11 mouse cellular contexts compared by ENCODE assay signal in genomic region chr6:126353346-126353745, GRCm38 (mm10).
A peak's percentile ranks its signal among the peaks of the same experiment; 100 is the strongest.
DNase-seq lines count a peak whose midpoint lies in the region; ATAC-seq and TF ChIP-seq lines count a peak whose summit lies in the region.
"Had no signal": no experiment of that assay in that cellular context is flagged by ENCODE, and none has a peak within 500 bp of the region (broad histone marks: within the 10 kb centered on the region; RNA-seq: fewer than 3 reads in every experiment).

No protein-coding gene starts in this region.

- WGBS in hindbrain, embryonic 14.5 days: 12% methylated on average over 2 of the region's 2 CpGs
- WGBS in hindbrain, embryonic 10.5 days: 52% methylated on average over 2 of the region's 2 CpGs
- 27% methylated on average over 2 of the region's 2 CpGs for WGBS in midbrain, embryonic 14.5 days
- WGBS in midbrain, embryonic 11.5 days: 63% methylated on average over 2 of the region's 2 CpGs
- WGBS in hindbrain, embryonic 16.5 days: 12% methylated on average over 2 of the region's 2 CpGs

- DNase-seq in hindbrain, embryonic 14.5 days (ENCODE audit: low spot score): peak; percentile 65
- no peak for DNase-seq in hindbrain, embryonic 10.5 days (ENCODE audit: low spot score)
- peak; percentile 67 for DNase-seq in midbrain, embryonic 14.5 days
- no peak for DNase-seq in midbrain, embryonic 11.5 days (ENCODE audit: low spot score, missing footprints)
- peak; percentile 88 for DNase-seq in brain, embryonic 14.5 days (ENCODE audit: low read depth)
- no peak for DNase-seq in gastrocnemius, postnatal 10 days
- no peak for DNase-seq in layer of hippocampus, adult 11-12 months (ENCODE audit: low spot score)
- DNase-seq: thymus, postnatal 14 days had no signal

- H3K9ac ChIP-seq in hindbrain, embryonic 14.5 days: no peak overlapping the region
- no peak overlapping the region for H3K9ac ChIP-seq in midbrain, embryonic 14.5 days (replicated peaks; ENCODE audit: low read length)
- no peak overlapping the region for H3K9ac ChIP-seq in midbrain, embryonic 11.5 days (ENCODE audit: low read length)
- H3K9ac ChIP-seq in hindbrain, embryonic 16.5 days (ENCODE audit: low read depth, low read length): no peak overlapping the region
- H3K9ac ChIP-seq: liver, embryonic 12.5 days; midbrain, embryonic 13.5 days had no signal

- TF ChIP-seq CTCF in brain, embryonic 14.5 days (IDR thresholded peaks at IDR 0.05; ENCODE audit: borderline replicate concordance, extremely low read depth, insufficient read depth, insufficient read length): no peak

- peak; percentile 69; the same call in 1 of the 2 replicates for ATAC-seq in hindbrain, embryonic 14.5 days (ENCODE audit: low FRiP score)
- ATAC-seq in midbrain, embryonic 14.5 days (ENCODE audit: low FRiP score, low TSS enrichment): no peak
- ATAC-seq in midbrain, embryonic 11.5 days (ENCODE audit: low FRiP score): no peak
- ATAC-seq in hindbrain, embryonic 16.5 days: peak; percentile 80
- ATAC-seq: liver, embryonic 12.5 days; midbrain, embryonic 13.5 days had no signal

- H3K4me3 ChIP-seq in hindbrain, embryonic 14.5 days (replicated peaks; ENCODE audit: low read length): no peak overlapping the region
- H3K4me3 ChIP-seq in hindbrain, embryonic 10.5 days: no peak overlapping the region
- H3K4me3 ChIP-seq in midbrain, embryonic 14.5 days (replicated peaks; ENCODE audit: low read depth, low read length): no peak overlapping the region
- no peak overlapping the region for H3K4me3 ChIP-seq in midbrain, embryonic 11.5 days (ENCODE audit: low read depth, low read length)
- no peak overlapping the region for H3K4me3 ChIP-seq in hindbrain, embryonic 16.5 days (ENCODE audit: low read length)
- H3K4me3 ChIP-seq: liver, embryonic 12.5 days; midbrain, embryonic 13.5 days had no signal

- no peaks in the 10 kb centered on the region for H3K27me3 ChIP-seq in hindbrain, embryonic 14.5 days (ENCODE audit: control insufficient read depth, insufficient read depth, low read length)
- H3K27me3 ChIP-seq in hindbrain, embryonic 10.5 days (ENCODE audit: insufficient read depth, poor library complexity, severe bottlenecking): no peaks in the 10 kb centered on the region; the same call in 1 of the 2 replicates
- H3K27me3 ChIP-seq in midbrain, embryonic 14.5 days (ENCODE audit: control insufficient read depth, insufficient read depth, low read length): no peaks in the 10 kb centered on the region
- no peaks in the 10 kb centered on the region for H3K27me3 ChIP-seq in midbrain, embryonic 11.5 days (ENCODE audit: control insufficient read depth, insufficient read depth, low read length)
- H3K27me3 ChIP-seq in hindbrain, embryonic 16.5 days (replicated peaks; ENCODE audit: control insufficient read depth, insufficient read depth, low read length): no peaks in the 10 kb centered on the region
- H3K27me3 ChIP-seq: liver, embryonic 12.5 days; midbrain, embryonic 13.5 days had no signal

- H3K27ac ChIP-seq in hindbrain, embryonic 14.5 days: no peak overlapping the region
- no peak overlapping the region for H3K27ac ChIP-seq in hindbrain, embryonic 10.5 days
- no peak overlapping the region for H3K27ac ChIP-seq in midbrain, embryonic 14.5 days (replicated peaks; ENCODE audit: low read depth, low read length)
- no peak overlapping the region for H3K27ac ChIP-seq in midbrain, embryonic 11.5 days (ENCODE audit: low read depth, low read length)
- no peak overlapping the region for H3K27ac ChIP-seq in hindbrain, embryonic 16.5 days (ENCODE audit: low read depth, low read length)
- H3K27ac ChIP-seq: liver, embryonic 12.5 days; midbrain, embryonic 13.5 days had no signal

- no peak overlapping the region for H3K4me2 ChIP-seq in hindbrain, embryonic 14.5 days (replicated peaks)
- no peak overlapping the region for H3K4me2 ChIP-seq in midbrain, embryonic 14.5 days (ENCODE audit: low read length)
- no peak overlapping the region for H3K4me2 ChIP-seq in midbrain, embryonic 11.5 days
- no peak overlapping the region for H3K4me2 ChIP-seq in hindbrain, embryonic 16.5 days (ENCODE audit: low read length)
- H3K4me2 ChIP-seq: liver, embryonic 12.5 days; midbrain, embryonic 13.5 days had no signal

- TF ChIP-seq POLR2A in brain, embryonic 14.5 days (IDR thresholded peaks at IDR 0.05; ENCODE audit: borderline replicate concordance, extremely low read depth, insufficient read depth, insufficient read length, poor library complexity, severe bottlenecking): no peak

- no peaks in the 10 kb centered on the region for H3K36me3 ChIP-seq in hindbrain, embryonic 14.5 days (replicated peaks; ENCODE audit: control insufficient read depth, insufficient read depth)
- no peaks in the 10 kb centered on the region for H3K36me3 ChIP-seq in hindbrain, embryonic 10.5 days
- H3K36me3 ChIP-seq in midbrain, embryonic 14.5 days (ENCODE audit: control insufficient read depth, insufficient read depth, low read length): no peaks in the 10 kb centered on the region
- no peaks in the 10 kb centered on the region for H3K36me3 ChIP-seq in midbrain, embryonic 11.5 days (ENCODE audit: control insufficient read depth, insufficient read depth, low read length)
- no peaks in the 10 kb centered on the region for H3K36me3 ChIP-seq in hindbrain, embryonic 16.5 days (ENCODE audit: control insufficient read depth, insufficient read depth, low read length)
- H3K36me3 ChIP-seq: liver, embryonic 12.5 days; midbrain, embryonic 13.5 days had no signal

- no peaks in the 10 kb centered on the region for H3K9me3 ChIP-seq in hindbrain, embryonic 14.5 days (ENCODE audit: control insufficient read depth, low read length)
- H3K9me3 ChIP-seq in hindbrain, embryonic 10.5 days: no peaks in the 10 kb centered on the region
- H3K9me3 ChIP-seq in midbrain, embryonic 14.5 days (ENCODE audit: control insufficient read depth, low read length): no peaks in the 10 kb centered on the region
- no peaks in the 10 kb centered on the region for H3K9me3 ChIP-seq in midbrain, embryonic 11.5 days (ENCODE audit: control insufficient read depth, low read length)
- no peaks in the 10 kb centered on the region for H3K9me3 ChIP-seq in hindbrain, embryonic 16.5 days (ENCODE audit: control insufficient read depth, low read length)
- H3K9me3 ChIP-seq: liver, embryonic 12.5 days; midbrain, embryonic 13.5 days had no signal

- no peaks in the 10 kb centered on the region; the same call in 1 of the 2 replicates for H3K4me1 ChIP-seq in hindbrain, embryonic 14.5 days (replicated peaks; ENCODE audit: control insufficient read depth, insufficient read depth, low read length)
- H3K4me1 ChIP-seq in hindbrain, embryonic 10.5 days (replicated peaks): peaks cover 13% of the 10 kb centered on the region; the same call in 1 of the 2 replicates
- H3K4me1 ChIP-seq in midbrain, embryonic 14.5 days (ENCODE audit: control insufficient read depth, insufficient read depth, low read length): no peaks in the 10 kb centered on the region
- no peaks in the 10 kb centered on the region for H3K4me1 ChIP-seq in midbrain, embryonic 11.5 days (ENCODE audit: control insufficient read depth, insufficient read depth, low read length)
- no peaks in the 10 kb centered on the region for H3K4me1 ChIP-seq in hindbrain, embryonic 16.5 days (ENCODE audit: control insufficient read depth, insufficient read depth, low read depth, low read length)
- H3K4me1 ChIP-seq: liver, embryonic 12.5 days had no signal

Comparison
In these comparisons a context has a peak if more than half of its experiments do, and no peak if none do; other contexts are left out.
1. DNase-seq: peak in hindbrain, embryonic 14.5 days (single experiment), midbrain, embryonic 14.5 days (single experiment) and brain, embryonic 14.5 days (single experiment); none in hindbrain, embryonic 10.5 days (single experiment), midbrain, embryonic 11.5 days (single experiment), gastrocnemius, postnatal 10 days (single experiment) and layer of hippocampus, adult 11-12 months (single experiment).
2. ATAC-seq: peak in hindbrain, embryonic 14.5 days (single experiment) and hindbrain, embryonic 16.5 days (single experiment); none in midbrain, embryonic 14.5 days (single experiment) and midbrain, embryonic 11.5 days (single experiment).